Mouse (Mus musculus): ENCODE data around the gene Ptprc.

Gene Ptprc

DNA sequence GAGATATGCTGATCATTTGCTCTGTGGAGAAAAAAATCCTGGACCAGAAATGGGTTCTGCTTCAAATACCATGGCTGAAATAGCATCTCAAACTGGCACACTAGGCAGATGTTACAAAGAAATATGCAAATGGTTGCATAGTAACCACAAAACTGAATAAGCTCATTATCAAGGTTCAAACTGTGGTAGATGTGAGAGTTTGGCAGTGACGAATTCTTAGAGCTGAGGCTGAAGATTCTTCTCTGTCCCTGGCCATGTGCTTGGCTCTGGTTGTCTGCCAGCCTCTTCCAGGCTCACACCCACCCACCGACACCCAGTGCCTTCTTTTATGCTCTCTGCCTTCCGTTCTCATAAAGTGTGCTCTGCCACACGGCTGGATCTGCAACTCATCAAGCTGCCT lies 26.7 kb downstream of the Ptprc start:
- no peak for DNase-seq

DNA sequence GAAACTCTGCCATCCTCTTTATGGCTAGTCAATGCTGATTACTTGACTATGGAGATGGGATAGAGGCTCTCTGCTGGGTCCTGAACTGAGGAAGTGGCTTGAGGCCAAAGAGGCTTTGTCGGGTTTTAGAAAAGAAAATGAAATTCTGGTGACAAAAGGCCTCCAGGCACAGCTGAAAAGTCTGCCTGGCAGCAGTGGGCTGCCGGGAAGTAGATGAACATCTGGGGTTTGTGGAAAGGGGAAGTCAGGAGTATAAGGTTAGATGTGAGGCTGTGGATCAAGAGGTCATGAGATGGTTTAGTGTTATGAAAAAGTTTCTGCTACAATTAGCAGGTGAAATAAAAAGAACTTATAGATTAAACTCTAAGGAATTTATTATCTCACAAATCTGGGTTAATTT lies 29.9 kb downstream of the Ptprc start:
- DNase-seq: no peak

- DNase-seq: no peak
These were observed 30.4 kb downstream of the Ptprc start for GRCm38 (mm10) chr1:138145148-138145547.

- DNase-seq: no peak
These were observed 31.1 kb downstream of the Ptprc start for GRCm38 (mm10) chr1:138144365-138144764.

- no peak for DNase-seq
These were observed 34.7 kb downstream of the Ptprc start for GRCm38 (mm10) chr1:138140769-138141168.

GRCm38 (mm10) chr1:138137696-138138095 lies 37.8 kb downstream of the Ptprc start:
- DNase-seq: no peak

GRCm38 (mm10) chr1:138137024-138137577 lies 38.4 kb downstream of the Ptprc start:
- no peak for DNase-seq

DNA sequence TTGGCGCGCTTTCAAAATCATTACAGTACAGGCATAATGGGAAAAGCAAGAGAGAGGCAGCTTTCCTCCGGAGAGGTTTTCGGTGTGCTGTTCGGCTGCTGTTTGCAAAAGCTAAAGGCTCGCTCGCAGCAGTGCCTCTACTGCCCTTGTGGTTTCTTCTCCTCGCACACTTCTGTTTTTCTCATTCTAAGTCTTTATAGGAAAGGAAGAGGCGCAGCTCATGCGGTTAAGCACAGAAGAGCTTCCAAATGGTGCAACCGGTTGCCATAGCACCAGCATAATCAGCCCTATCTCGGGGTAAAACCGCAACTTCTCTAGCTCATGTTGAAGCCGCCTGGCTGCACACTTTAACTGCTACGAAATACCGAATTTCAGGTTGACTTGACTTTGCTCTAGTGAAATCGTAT lies 39.1 kb downstream of the Ptprc start:
- DNase-seq: peak; percentile 19

DNA sequence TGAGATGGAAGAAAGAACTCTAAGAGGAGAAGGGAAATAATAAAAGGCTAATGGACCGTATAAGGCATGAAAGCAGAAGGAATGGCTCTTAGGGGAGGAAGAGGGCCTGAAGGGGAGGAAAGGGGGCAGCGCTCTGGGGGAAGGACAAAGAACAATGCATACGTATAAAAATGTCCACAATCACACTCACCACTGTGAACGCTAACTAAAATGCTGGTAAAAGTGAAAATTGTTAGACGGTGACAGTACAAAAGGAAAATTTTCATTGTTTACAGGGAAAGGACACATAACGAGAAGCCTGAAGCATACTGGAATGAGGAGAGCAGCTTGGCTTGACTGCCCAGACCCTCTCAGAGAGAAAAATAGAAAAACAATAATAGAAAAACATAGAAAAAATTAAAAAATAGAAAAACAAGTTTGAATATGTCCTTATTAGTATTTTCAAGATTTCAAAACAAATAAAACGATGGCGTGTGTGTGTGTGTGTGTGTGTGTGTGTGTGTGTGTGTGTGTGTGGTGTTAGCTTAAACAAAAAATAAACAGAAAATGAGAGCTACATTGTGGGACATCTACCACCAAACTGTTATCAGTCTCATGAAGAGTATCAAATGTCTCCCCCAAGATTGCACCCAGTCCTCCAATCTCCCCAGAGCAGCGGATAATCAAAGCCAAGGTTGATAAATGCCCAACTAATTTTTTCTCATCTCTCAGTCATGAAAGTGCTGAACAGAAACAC lies 39.7 kb downstream of the Ptprc start:
- DNase-seq: no peak

GRCm38 (mm10) chr1:138135117-138135516 lies 40.4 kb downstream of the Ptprc start:
- DNase-seq: no peak

DNA sequence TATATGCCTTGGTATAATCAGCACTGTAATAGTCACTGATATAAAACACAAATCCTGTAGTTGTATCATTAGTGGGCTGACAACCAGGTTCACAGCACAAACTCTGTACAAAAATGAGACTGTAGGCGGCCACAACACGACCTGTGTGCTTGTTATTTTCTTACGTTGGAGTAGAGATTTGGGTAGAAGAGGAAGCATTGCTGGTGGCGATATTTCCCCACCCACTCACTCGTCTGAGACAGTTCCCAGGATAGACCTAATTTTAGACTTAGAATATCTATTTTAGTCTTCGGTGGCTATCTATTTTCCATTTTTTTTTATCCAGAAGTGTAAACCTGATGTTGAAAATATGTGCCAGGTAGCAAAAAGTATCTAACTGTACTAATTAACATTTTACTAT lies 41.2 kb downstream of the Ptprc start:
- DNase-seq: no peak

DNA sequence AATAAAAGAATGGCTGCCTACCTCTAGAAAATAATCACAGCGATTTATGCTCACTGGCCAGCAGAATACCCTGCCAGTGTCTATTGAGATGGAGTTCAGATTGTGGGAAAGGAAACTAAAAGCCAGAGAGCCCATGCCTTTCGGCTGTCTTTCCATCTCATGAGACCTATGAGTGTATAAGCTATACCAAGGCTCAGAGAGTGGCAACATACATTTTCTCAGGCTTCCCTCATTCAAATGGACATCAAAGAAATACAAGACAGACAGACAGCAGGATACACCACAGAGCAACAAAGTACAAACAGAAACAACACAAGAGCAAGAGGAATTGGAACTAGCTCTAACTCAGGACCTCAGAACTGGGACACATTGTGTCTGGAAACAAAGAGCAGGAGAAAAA lies 43.8 kb downstream of the Ptprc start:
- no peak for DNase-seq

DNA sequence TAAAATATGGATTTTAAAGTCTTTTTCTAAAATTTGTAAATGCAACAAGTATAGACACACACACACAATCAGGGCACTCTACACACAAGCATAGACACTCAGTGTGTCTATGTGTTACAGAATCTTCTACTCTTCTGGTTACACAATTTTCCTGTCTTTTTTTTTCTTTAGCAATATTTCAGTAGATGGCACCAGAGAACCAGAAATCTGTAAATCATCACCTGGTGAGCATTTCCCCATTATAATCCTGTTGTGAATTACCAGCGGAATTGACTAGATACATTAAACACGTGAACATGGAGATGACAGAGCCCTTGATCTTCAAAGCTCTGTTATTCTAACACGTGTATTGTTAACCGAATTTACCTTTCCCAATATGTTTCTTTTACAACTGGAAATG lies 45.4 kb downstream of the Ptprc start:
- no peak for DNase-seq

- DNase-seq: no peak
These were observed 48.7 kb downstream of the Ptprc start for GRCm38 (mm10) chr1:138126843-138127242.

GRCm38 (mm10) chr1:138125281-138125680 lies 50.2 kb downstream of the Ptprc start:
- no peak for DNase-seq

- DNase-seq: no peak
These were observed 51.6 kb downstream of the Ptprc start for GRCm38 (mm10) chr1:138123866-138124265.

- DNase-seq: no peak
These were observed 55.6 kb downstream of the Ptprc start for GRCm38 (mm10) chr1:138119895-138120294.

DNA sequence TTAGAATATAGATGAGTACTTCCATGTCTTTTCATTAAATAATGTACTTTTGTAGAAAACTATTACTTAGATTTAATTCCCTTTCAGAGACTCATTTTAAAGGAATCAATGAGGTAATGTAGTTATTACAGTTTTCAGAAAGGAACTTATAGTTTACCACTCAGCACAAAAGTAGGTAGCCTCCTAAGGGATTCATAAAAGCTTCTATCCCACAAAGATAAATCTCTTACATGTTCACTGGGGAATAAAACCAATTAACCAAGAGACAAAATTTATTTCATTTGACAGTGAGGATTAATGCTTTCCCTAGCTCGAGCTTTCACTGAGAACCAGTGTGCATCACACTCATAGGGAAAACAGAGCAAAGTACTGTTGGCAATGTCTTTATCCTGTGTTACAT lies 82.3 kb downstream of the Ptprc start:
- DNase-seq: no peak

DNA sequence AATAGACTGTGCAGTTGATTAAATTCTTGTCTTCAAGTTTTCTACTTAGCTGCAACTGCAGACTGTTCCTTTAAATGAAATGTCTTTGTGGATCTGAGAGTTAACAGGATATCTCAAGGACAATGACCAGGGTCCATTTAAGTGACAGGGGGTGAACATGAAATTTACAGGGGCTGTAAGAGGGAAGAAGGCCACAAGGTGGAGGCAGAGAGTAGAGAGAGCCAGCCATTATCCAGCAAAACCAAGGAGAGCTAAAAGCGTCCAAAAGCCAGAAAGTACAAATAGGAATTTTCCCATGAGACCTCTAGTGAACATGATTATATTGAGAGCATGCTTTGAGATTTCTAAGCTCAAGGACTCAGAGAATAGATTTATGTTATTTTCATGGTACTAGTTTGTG lies 89.7 kb downstream of the Ptprc start:
- DNase-seq: no peak

GRCm38 (mm10) chr1:138083707-138084106 lies 91.8 kb downstream of the Ptprc start:
- DNase-seq: peak; percentile 4

DNA sequence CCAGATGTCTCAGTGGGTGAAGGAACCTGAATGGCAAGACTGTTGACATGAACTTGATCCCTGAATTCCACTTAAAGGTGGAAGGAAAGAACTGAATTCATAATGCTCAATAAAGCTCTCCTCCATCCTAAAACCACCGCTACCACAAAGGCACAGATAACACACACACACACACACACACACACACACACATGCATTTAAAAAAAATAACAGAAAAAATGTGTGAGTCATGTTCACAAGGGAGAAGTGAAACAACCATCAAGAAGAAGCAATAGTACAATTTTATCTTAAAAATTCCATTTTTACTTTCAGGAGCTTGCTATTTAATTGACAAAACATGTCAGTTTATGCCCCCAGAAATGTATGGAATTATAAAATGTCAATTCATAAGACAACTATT lies 95.2 kb downstream of the Ptprc start:
- no peak for DNase-seq

- DNase-seq: peak; percentile 26
These were observed 131.1 kb downstream of the Ptprc start for GRCm38 (mm10) chr1:138044196-138044945.

- DNase-seq: no peak
These were observed 135.0 kb downstream of the Ptprc start for GRCm38 (mm10) chr1:138040556-138040955.

- no peak for DNase-seq
These were observed 136.3 kb downstream of the Ptprc start for GRCm38 (mm10) chr1:138039201-138039600.
